Comparison of ENCODE assay signal across 20 mouse cellular contexts in genomic region chr4:107442288-107442687, GRCm38 (mm10). TPM values are rescaled to one million over a fixed set of nuclear protein-coding genes. Genes with fewer than 3 reads are reported as not detected.
DNase-seq lines count a peak whose midpoint lies in the region; ATAC-seq lines count a peak whose summit lies in the region.
"Had no signal": no experiment of that assay in that cellular context is flagged by ENCODE, and none has a peak within 500 bp of the region (broad histone marks: within the 10 kb centered on the region; RNA-seq: fewer than 3 reads in every experiment).

No protein-coding gene starts in this region.

- H3K4me2 ChIP-seq in embryonic facial prominence, embryonic 14.5 days (ENCODE audit: low read depth, low read length): peak overlapping the region; percentile 38
- H3K4me2 ChIP-seq in intestine, embryonic 16.5 days (ENCODE audit: low read depth, low read length): peak overlapping the region; percentile 23; the same call in 1 of the 2 replicates
- H3K4me2 ChIP-seq in kidney, embryonic 16.5 days (replicated peaks; ENCODE audit: low read depth, low read length): peak overlapping the region; percentile 43
- peak overlapping the region; percentile 39 for H3K4me2 ChIP-seq in limb, embryonic 15.5 days
- H3K4me2 ChIP-seq in forebrain, embryonic 15.5 days (replicated peaks): no peak overlapping the region
- H3K4me2 ChIP-seq: hindbrain, embryonic 13.5 days; liver, embryonic 13.5 days; lung, embryonic 15.5 days; midbrain, embryonic 11.5 days; neural tube, embryonic 13.5 days had no signal

- peaks cover 24% of the 10 kb centered on the region for H3K4me1 ChIP-seq in embryonic facial prominence, embryonic 14.5 days (ENCODE audit: control insufficient read depth, insufficient read depth, low read length)
- H3K4me1 ChIP-seq in intestine, embryonic 16.5 days (ENCODE audit: control insufficient read depth, insufficient read depth, low read length): 0 out of 2 replicates have a peak, but pooled peaks cover 9% of the 10 kb centered on the region
- peaks cover 38% of the 10 kb centered on the region for H3K4me1 ChIP-seq in kidney, embryonic 16.5 days (ENCODE audit: insufficient read depth, low read length)
- H3K4me1 ChIP-seq in limb, embryonic 15.5 days: peaks cover 57% of the 10 kb centered on the region
- no peaks in the 10 kb centered on the region for H3K4me1 ChIP-seq in forebrain, embryonic 15.5 days
- H3K4me1 ChIP-seq: lung, embryonic 15.5 days had no signal

- no peak overlapping the region for H3K9ac ChIP-seq in embryonic facial prominence, embryonic 14.5 days (ENCODE audit: low read depth, low read length)
- no peak overlapping the region for H3K9ac ChIP-seq in intestine, embryonic 16.5 days (ENCODE audit: low read depth, low read length)
- H3K9ac ChIP-seq in kidney, embryonic 16.5 days (replicated peaks; ENCODE audit: low read length): no peak overlapping the region
- H3K9ac ChIP-seq in limb, embryonic 15.5 days: no peak overlapping the region
- no peak overlapping the region for H3K9ac ChIP-seq in forebrain, embryonic 15.5 days (replicated peaks)
- H3K9ac ChIP-seq: hindbrain, embryonic 13.5 days; liver, embryonic 13.5 days; lung, embryonic 15.5 days; neural tube, embryonic 13.5 days had no signal

- peak overlapping the region; percentile 5; the same call in 1 of the 2 replicates for H3K4me3 ChIP-seq in embryonic facial prominence, embryonic 14.5 days (ENCODE audit: low read depth, low read length)
- no peak overlapping the region for H3K4me3 ChIP-seq in intestine, embryonic 16.5 days (ENCODE audit: low read length)
- peak overlapping the region; percentile 18 for H3K4me3 ChIP-seq in kidney, embryonic 16.5 days (ENCODE audit: low read length)
- H3K4me3 ChIP-seq in limb, embryonic 15.5 days: 0 out of 2 replicates have a peak overlapping the region, but pooled peaks have one; percentile 11
- H3K4me3 ChIP-seq in forebrain, embryonic 15.5 days: no peak overlapping the region
- H3K4me3 ChIP-seq: heart, embryonic 10.5 days; hindbrain, embryonic 13.5 days; liver, embryonic 13.5 days; lung, embryonic 15.5 days; neural tube, embryonic 13.5 days had no signal

- H3K9me3 ChIP-seq in embryonic facial prominence, embryonic 14.5 days (ENCODE audit: control insufficient read depth, low read length): peaks cover 5% of the 10 kb centered on the region; the same call in 1 of the 2 replicates
- H3K9me3 ChIP-seq in intestine, embryonic 16.5 days (ENCODE audit: control insufficient read depth, low read length): no peaks in the 10 kb centered on the region
- 0 out of 2 replicates have a peak, but pooled peaks cover 3% of the 10 kb centered on the region for H3K9me3 ChIP-seq in kidney, embryonic 16.5 days (ENCODE audit: low read length)
- no peaks in the 10 kb centered on the region for H3K9me3 ChIP-seq in limb, embryonic 15.5 days
- H3K9me3 ChIP-seq in forebrain, embryonic 15.5 days: no peaks in the 10 kb centered on the region
- H3K9me3 ChIP-seq: heart, embryonic 10.5 days; hindbrain, embryonic 13.5 days; lung, embryonic 15.5 days; neural tube, embryonic 13.5 days had no signal

- no peak overlapping the region; the same call in 1 of the 2 replicates for H3K27ac ChIP-seq in embryonic facial prominence, embryonic 14.5 days (replicated peaks; ENCODE audit: low read depth, low read length)
- H3K27ac ChIP-seq in intestine, embryonic 16.5 days (ENCODE audit: low read length): no peak overlapping the region
- peak overlapping the region; percentile 53 for H3K27ac ChIP-seq in kidney, embryonic 16.5 days (ENCODE audit: low read length)
- no peak overlapping the region for H3K27ac ChIP-seq in limb, embryonic 15.5 days
- no peak overlapping the region for H3K27ac ChIP-seq in forebrain, embryonic 15.5 days (replicated peaks)
- H3K27ac ChIP-seq: heart, embryonic 10.5 days; hindbrain, embryonic 13.5 days; liver, embryonic 13.5 days; lung, embryonic 15.5 days; macrophage; neural tube, embryonic 13.5 days had no signal

- DNase-seq in embryonic facial prominence, embryonic 14.5 days (ENCODE audit: low spot score): no peak
- DNase-seq in heart, postnatal 4 days: no peak
- no peak for DNase-seq in retina, embryonic 14.5 days (ENCODE audit: low spot score)
- DNase-seq: cerebellum, adult 11 months; cerebellum, postnatal 25 days; gastrocnemius, postnatal 36 days; heart, postnatal 10 days; liver, embryonic 13.5 days; right cerebral cortex, postnatal 4 days; thymus, adult 18-20 months had no signal

- peaks cover 29% of the 10 kb centered on the region for H3K27me3 ChIP-seq in embryonic facial prominence, embryonic 14.5 days (replicated peaks; ENCODE audit: control insufficient read depth, insufficient read depth, low read length)
- H3K27me3 ChIP-seq in intestine, embryonic 16.5 days (replicated peaks; ENCODE audit: control insufficient read depth, insufficient read depth, low read length): peaks cover 39% of the 10 kb centered on the region
- H3K27me3 ChIP-seq in kidney, embryonic 16.5 days (ENCODE audit: insufficient read depth, low read length): peaks cover 37% of the 10 kb centered on the region
- H3K27me3 ChIP-seq in limb, embryonic 15.5 days: peaks cover 55% of the 10 kb centered on the region
- H3K27me3 ChIP-seq in forebrain, embryonic 15.5 days: peaks cover 25% of the 10 kb centered on the region

- no peaks in the 10 kb centered on the region for H3K36me3 ChIP-seq in embryonic facial prominence, embryonic 14.5 days (ENCODE audit: control insufficient read depth, insufficient read depth, low read length)
- H3K36me3 ChIP-seq in intestine, embryonic 16.5 days (ENCODE audit: control insufficient read depth, insufficient read depth, low read length): no peaks in the 10 kb centered on the region
- H3K36me3 ChIP-seq in kidney, embryonic 16.5 days (ENCODE audit: insufficient read depth, low read length): no peaks in the 10 kb centered on the region
- no peaks in the 10 kb centered on the region for H3K36me3 ChIP-seq in limb, embryonic 15.5 days
- no peaks in the 10 kb centered on the region for H3K36me3 ChIP-seq in forebrain, embryonic 15.5 days
- H3K36me3 ChIP-seq: heart, embryonic 10.5 days; hindbrain, embryonic 13.5 days; liver, embryonic 13.5 days; lung, embryonic 15.5 days; neural tube, embryonic 13.5 days had no signal

- 36% methylated on average over 11 of the region's 11 CpGs for WGBS in embryonic facial prominence, embryonic 14.5 days
- WGBS in intestine, embryonic 16.5 days: 51% methylated on average over 11 of the region's 11 CpGs
- 27% methylated on average over 11 of the region's 11 CpGs for WGBS in kidney, embryonic 16.5 days
- WGBS in limb, embryonic 15.5 days: 33% methylated on average over 11 of the region's 11 CpGs
- WGBS in forebrain, embryonic 15.5 days: 64% methylated on average over 11 of the region's 11 CpGs

- ATAC-seq in embryonic facial prominence, embryonic 14.5 days (ENCODE audit: low read depth): no peak
- no peak for ATAC-seq in intestine, embryonic 16.5 days
- peak; percentile 50; the same call in 1 of the 2 replicates for ATAC-seq in kidney, embryonic 16.5 days (ENCODE audit: low FRiP score, low TSS enrichment)
- no peak for ATAC-seq in limb, embryonic 15.5 days (ENCODE audit: insufficient number of reproducible peaks, low FRiP score, low TSS enrichment, low read depth)
- no peak for ATAC-seq in forebrain, embryonic 15.5 days (replicated peaks)

RNA-seq across cellular contexts. Expression of gene Glis1, which starts 7.9 kb away (rescaled TPM):
- 10.8 and 12.1 TPM in 2 replicates for polyA plus RNA-seq in embryonic facial prominence, embryonic 14.5 days (2014; fragmentation: Nextera tagmentation; extraction: Ambion mirVana)
- polyA plus RNA-seq in intestine, embryonic 16.5 days (2015; fragmentation: Nextera tagmentation; extraction: Ambion mirVana): 0.31 and 0.32 TPM in 2 replicates
- 4.6 and 5.1 TPM in 2 replicates for polyA plus RNA-seq in kidney, embryonic 16.5 days (2015; fragmentation: Nextera tagmentation; extraction: Ambion mirVana)
- polyA plus RNA-seq in limb, embryonic 15.5 days (2015; fragmentation: Nextera tagmentation; extraction: Ambion mirVana): 11.2 and 12.0 TPM in 2 replicates
- total RNA-seq in heart, postnatal 4 days (2021): under 1 TPM; 0.26 to 0.79 TPM
- 0.95 and 1.3 TPM in 2 replicates for polyA plus RNA-seq in forebrain, embryonic 15.5 days (2015; fragmentation: Nextera tagmentation; extraction: Ambion mirVana)
- polyA plus RNA-seq: macrophage had no signal

Comparison
In these comparisons a context has a peak if more than half of its experiments do, and no peak if none do; other contexts are left out.
1. H3K4me3 ChIP-seq: peak in embryonic facial prominence, embryonic 14.5 days (single experiment), kidney, embryonic 16.5 days (single experiment) and limb, embryonic 15.5 days (single experiment); none in intestine, embryonic 16.5 days (single experiment) and forebrain, embryonic 15.5 days (single experiment).